Mouse (Mus musculus) neural tube, embryonic 12.5 days (tissue): ENCODE measurements around the gene Csnk1e. TPM values are rescaled to one million over a fixed set of nuclear protein-coding genes. Genes with fewer than 3 reads are reported as not detected.

ENCODE experiments used
- ATAC-seq: fragments of 200-750 bp; cut with Nextera tagmentation; 2 replicates; pipeline ENCODE4 v1.8.0; 2017; ENCODE audit warnings: low read depth, mild to moderate bottlenecking, moderate TSS enrichment, moderate library complexity; ENCODE audit not compliant: low FRiP score
- H3K27ac ChIP-seq: fragments of 300-500 bp; sonication (generic); 2 replicates; pipeline ENCODE4 v1.5.1; 2016
- H3K27me3 ChIP-seq: fragments of 300-500 bp; sonication (generic); replicated peaks from 2 replicates; pipeline ENCODE4 v1.6.1; 2016; ENCODE audit warnings: mild to moderate bottlenecking
- H3K36me3 ChIP-seq: fragments of 300-500 bp; sonication (generic); 2 replicates; pipeline ENCODE4 v1.6.1; 2016; ENCODE audit warnings: mild to moderate bottlenecking
- H3K4me1 ChIP-seq: fragments of 300-500 bp; sonication (generic); 2 replicates; pipeline ENCODE4 v1.6.1; 2016
- H3K4me2 ChIP-seq: fragments of 300-500 bp; sonication (generic); replicated peaks from 2 replicates; pipeline ENCODE4 v1.6.1; 2016; ENCODE audit warnings: mild to moderate bottlenecking
- H3K4me3 ChIP-seq: fragments of 300-500 bp; sonication (generic); 2 replicates; pipeline ENCODE4 v1.5.1; 2016
- H3K9ac ChIP-seq: fragments of 300-500 bp; sonication (generic); 2 replicates; pipeline ENCODE4 v1.6.1; 2016; ENCODE audit warnings: mild to moderate bottlenecking
- H3K9me3 ChIP-seq: fragments of 300-500 bp; sonication (generic); 2 replicates; pipeline ENCODE4 v1.6.1; 2016; ENCODE audit warnings: mild to moderate bottlenecking
- WGBS: fragments of 180-500 bp; shearing (Covaris S2); methylation state at CpG from one replicate; pipeline ENCODE4 v1.1.7; 2016; 5-methylcytosine and 5-hydroxymethylcytosine counted together
- polyA plus RNA-seq: library from polyadenylated mRNA; unstranded; fragments of >200 nt; fragmentation: Nextera tagmentation; extraction: Ambion mirVana; gene quantifications from 2 replicates; pipeline ENCODE4 v1.2.1, GENCODE M21; 2016

The Csnk1e gene
- polyA plus RNA-seq, 1 experiment from 2014 or later, result 308 TPM

- H3K36me3 ChIP-seq, result peaks cover 23% of the 10 kb centered on the region
- H3K4me1 ChIP-seq, result peaks cover 50% of the 10 kb centered on the region
- no peaks in the 10 kb centered on the region for H3K27me3 ChIP-seq
- ATAC-seq, result peak; percentile 77
- peak overlapping the region; percentile 99 for H3K9ac ChIP-seq
- peak overlapping the region; percentile 97 for H3K4me3 ChIP-seq
- H3K9me3 ChIP-seq, result no peaks in the 10 kb centered on the region
- H3K27ac ChIP-seq, result peak overlapping the region; percentile 97
- H3K4me2 ChIP-seq, result peak overlapping the region; percentile 81
- WGBS, result 1% methylated on average over 100 of the region's 107 CpGs
These were observed 13.8 kb downstream of the Csnk1e start for GRCm38 (mm10) chr15:79441331-79442256.

- peak overlapping the region; percentile 81 for H3K4me2 ChIP-seq
- H3K27ac ChIP-seq, result peak overlapping the region; percentile 97
- H3K4me1 ChIP-seq, result peaks cover 58% of the 10 kb centered on the region
- WGBS, result 21% methylated on average over 11 of the region's 11 CpGs
- H3K4me3 ChIP-seq, result peak overlapping the region; percentile 97
- peak overlapping the region; percentile 99 for H3K9ac ChIP-seq
- peak; percentile 51 for ATAC-seq
- H3K9me3 ChIP-seq, result no peaks in the 10 kb centered on the region
- H3K27me3 ChIP-seq, result no peaks in the 10 kb centered on the region
- H3K36me3 ChIP-seq, result peaks cover 31% of the 10 kb centered on the region
These were observed 14.6 kb downstream of the Csnk1e start for GRCm38 (mm10) chr15:79440651-79441330.

DNA sequence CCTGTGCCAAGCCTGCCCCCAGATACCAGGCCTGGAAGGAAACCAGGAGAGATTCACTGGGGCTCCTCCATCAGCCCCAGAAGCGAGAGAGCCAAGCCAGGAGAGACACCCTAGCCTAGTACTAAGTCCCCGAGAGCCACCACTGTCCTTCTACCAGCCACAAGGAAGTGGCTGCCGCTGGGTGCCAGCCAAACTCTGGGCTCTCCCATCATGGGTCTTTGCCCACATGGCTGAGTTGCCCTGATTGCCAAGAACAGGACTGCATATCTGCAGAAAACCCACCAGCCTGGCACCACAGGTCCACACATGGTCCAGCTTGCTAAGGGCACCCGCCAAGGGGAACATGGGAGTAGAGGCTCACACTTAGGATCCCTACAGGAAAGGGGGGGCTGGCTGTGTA lies 15.1 kb downstream of the Csnk1e start:
- peaks cover 37% of the 10 kb centered on the region for H3K36me3 ChIP-seq
- 80% methylated on average over 4 of the region's 4 CpGs for WGBS
- H3K4me2 ChIP-seq, result peak overlapping the region; percentile 81
- H3K4me3 ChIP-seq, result peak overlapping the region; percentile 97
- no peaks in the 10 kb centered on the region for H3K27me3 ChIP-seq
- ATAC-seq, result no peak
- peak overlapping the region; percentile 99 for H3K9ac ChIP-seq
- no peaks in the 10 kb centered on the region for H3K9me3 ChIP-seq
- H3K4me1 ChIP-seq, result peaks cover 61% of the 10 kb centered on the region
- H3K27ac ChIP-seq, result no peak overlapping the region

- no peak for ATAC-seq
- H3K4me2 ChIP-seq, result peak overlapping the region; percentile 81
- peak overlapping the region; percentile 2; the same call in 1 of the 2 replicates for H3K4me3 ChIP-seq
- H3K4me1 ChIP-seq, result peaks cover 61% of the 10 kb centered on the region
- 73% methylated on average over 4 of the region's 4 CpGs for WGBS
- H3K9me3 ChIP-seq, result no peaks in the 10 kb centered on the region
- H3K36me3 ChIP-seq, result peaks cover 45% of the 10 kb centered on the region
- H3K27me3 ChIP-seq, result no peaks in the 10 kb centered on the region
- H3K9ac ChIP-seq, result peak overlapping the region; percentile 99
- no peak overlapping the region for H3K27ac ChIP-seq
These were observed 16.0 kb downstream of the Csnk1e start for GRCm38 (mm10) chr15:79439386-79439785.

- 73% methylated on average over 8 of the region's 8 CpGs for WGBS
- peak overlapping the region; percentile 81 for H3K4me2 ChIP-seq
- no peaks in the 10 kb centered on the region for H3K27me3 ChIP-seq
- H3K9ac ChIP-seq, result peak overlapping the region; percentile 99
- H3K27ac ChIP-seq, result no peak overlapping the region
- H3K36me3 ChIP-seq, result peaks cover 51% of the 10 kb centered on the region
- no peaks in the 10 kb centered on the region for H3K9me3 ChIP-seq
- ATAC-seq, result no peak
- H3K4me3 ChIP-seq, result no peak overlapping the region; the same call in 1 of the 2 replicates
- peaks cover 61% of the 10 kb centered on the region for H3K4me1 ChIP-seq
These were observed 16.6 kb downstream of the Csnk1e start for GRCm38 (mm10) chr15:79438816-79439215.

- Histone ChIP-seq H3K4me3 (no peak overlapping the region), H3K9me3 (no peaks in the 10 kb centered on the region), H3K9ac (peak overlapping the region; percentile 40; the same call in 1 of the 2 replicates), H3K27me3 (no peaks in the 10 kb centered on the region), H3K4me1 (peaks cover 61% of the 10 kb centered on the region), H3K27ac (no peak overlapping the region), H3K36me3 (peaks cover 54% of the 10 kb centered on the region), H3K4me2 (peak overlapping the region; percentile 81)
- WGBS, result 88% methylated on average over 6 of the region's 6 CpGs
- ATAC-seq, result no peak
These were observed 17.1 kb downstream of the Csnk1e start for GRCm38 (mm10) chr15:79438209-79438810.

- Histone ChIP-seq H3K27ac (no peak overlapping the region), H3K27me3 (no peaks in the 10 kb centered on the region), H3K4me3 (no peak overlapping the region), H3K9me3 (no peaks in the 10 kb centered on the region), H3K36me3 (peaks cover 61% of the 10 kb centered on the region), H3K9ac (0 out of 2 replicates have a peak overlapping the region, but pooled peaks have one; percentile 17), H3K4me2 (peak overlapping the region; percentile 81; the same call in 1 of the 2 replicates), H3K4me1 (peaks cover 58% of the 10 kb centered on the region)
- WGBS, result 92% methylated on average over 12 of the region's 12 CpGs
- ATAC-seq, result no peak
These were observed 17.7 kb downstream of the Csnk1e start for GRCm38 (mm10) chr15:79437541-79438208.

- H3K4me2 ChIP-seq, result 0 out of 2 replicates have a peak overlapping the region, but pooled peaks have one; percentile 4
- no peak overlapping the region for H3K9ac ChIP-seq
- WGBS, result 69% methylated on average over 7 of the region's 7 CpGs
- no peak overlapping the region for H3K4me3 ChIP-seq
- H3K27ac ChIP-seq, result no peak overlapping the region
- H3K4me1 ChIP-seq, result peaks cover 55% of the 10 kb centered on the region
- ATAC-seq, result no peak
- no peaks in the 10 kb centered on the region for H3K27me3 ChIP-seq
- peaks cover 73% of the 10 kb centered on the region for H3K36me3 ChIP-seq
- no peaks in the 10 kb centered on the region for H3K9me3 ChIP-seq
These were observed 18.9 kb downstream of the Csnk1e start for GRCm38 (mm10) chr15:79436481-79436921.

DNA sequence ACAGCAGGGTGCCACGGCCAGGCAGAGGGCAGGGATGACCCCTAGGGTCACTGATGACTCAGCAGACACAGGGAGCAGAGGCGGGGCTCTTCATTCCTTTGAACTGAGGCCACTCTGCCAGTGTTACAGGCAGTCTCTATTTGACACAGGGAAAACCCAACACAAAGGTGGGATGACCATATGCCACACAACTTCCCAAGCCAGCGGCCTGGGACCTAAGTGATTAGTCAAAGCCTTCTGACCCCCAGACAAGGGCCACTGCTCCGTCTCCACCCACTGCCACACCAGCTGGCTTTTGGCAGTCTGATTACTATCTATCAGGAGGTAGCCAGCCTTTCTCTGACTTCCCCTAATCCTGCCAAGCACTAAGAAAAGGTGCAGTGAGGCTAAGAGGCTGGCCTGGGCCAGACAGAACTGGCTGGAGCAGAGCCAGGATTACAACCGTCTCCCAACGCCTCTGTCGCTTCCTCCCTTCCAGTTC lies 20.1 kb downstream of the Csnk1e start:
- Histone ChIP-seq H3K4me1 (peaks cover 50% of the 10 kb centered on the region), H3K4me3 (no peak overlapping the region), H3K9ac (no peak overlapping the region), H3K27ac (no peak overlapping the region), H3K36me3 (peaks cover 85% of the 10 kb centered on the region), H3K9me3 (no peaks in the 10 kb centered on the region), H3K27me3 (no peaks in the 10 kb centered on the region), H3K4me2 (no peak overlapping the region)
- ATAC-seq, result no peak
- 44% methylated on average over 7 of the region's 7 CpGs for WGBS

DNA sequence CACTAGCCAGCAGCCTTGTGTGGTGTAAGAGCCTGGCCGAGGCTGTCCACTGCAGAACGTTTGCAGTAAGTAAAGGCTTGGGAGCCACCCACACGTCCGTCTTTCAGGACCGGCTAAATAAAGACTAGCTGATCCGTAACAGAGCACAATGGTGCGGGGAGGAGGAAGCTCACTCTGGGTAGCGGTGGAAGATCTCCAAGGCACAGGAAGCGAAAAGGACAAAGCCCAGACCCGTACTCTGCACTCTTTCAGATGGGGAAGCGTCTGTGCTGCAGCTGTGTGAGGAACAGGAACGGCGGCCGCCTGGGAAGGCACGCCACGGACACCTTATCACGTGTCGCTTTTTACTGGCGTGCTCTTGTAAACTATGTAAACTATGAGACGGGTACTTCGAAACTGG lies 22.5 kb downstream of the Csnk1e start:
- H3K9ac ChIP-seq, result no peak overlapping the region
- no peak overlapping the region for H3K4me2 ChIP-seq
- no peak overlapping the region for H3K27ac ChIP-seq
- no peak overlapping the region for H3K4me3 ChIP-seq
- no peaks in the 10 kb centered on the region for H3K27me3 ChIP-seq
- peaks cover 26% of the 10 kb centered on the region for H3K4me1 ChIP-seq
- WGBS, result 72% methylated on average over 21 of the region's 21 CpGs
- ATAC-seq, result no peak
- H3K36me3 ChIP-seq, result peaks cover 99% of the 10 kb centered on the region
- H3K9me3 ChIP-seq, result no peaks in the 10 kb centered on the region

- Histone ChIP-seq H3K4me3 (no peak overlapping the region), H3K4me1 (peaks cover 21% of the 10 kb centered on the region), H3K27ac (no peak overlapping the region), H3K27me3 (no peaks in the 10 kb centered on the region), H3K4me2 (no peak overlapping the region), H3K9ac (no peak overlapping the region), H3K36me3 (peaks cover 99% of the 10 kb centered on the region), H3K9me3 (no peaks in the 10 kb centered on the region)
- no peak for ATAC-seq
- WGBS, result 92% methylated on average over 11 of the region's 11 CpGs
These were observed 23.0 kb downstream of the Csnk1e start for GRCm38 (mm10) chr15:79432328-79432727.
